Mouse (Mus musculus) gastrocnemius, adult 18-20 months (tissue): ENCODE data around the gene Rit1. TPM values are rescaled to one million over a fixed set of nuclear protein-coding genes. Genes with fewer than 3 reads are reported as not detected.
"Not testable (repeated sequence)": the region's sequence is repeated elsewhere in the genome, so short reads cannot be mapped to it uniquely, and the experiment has no call there.

Experiments
- DNase-seq: peaks from one replicate; pipeline ENCODE4 v3.0.0; 2021; ENCODE audit warnings: low spot score
- long read RNA-seq, 2 experiments: library from polyadenylated mRNA; stranded (forward); transcript quantifications; one replicate each; pipeline ENCODE4 v2.0.0; 2021
- total RNA-seq, 2 experiments: library from RNA; stranded (reverse); gene quantifications; 2 replicates each; pipeline ENCODE4 v1.2.3; 2021

The Rit1 gene
- total RNA-seq, result 10 to 100 TPM; 18.0 to 22.4 TPM
- long read RNA-seq, experiment 1, transcript Rit1-201 (6 exons, 1,204 nt), result major isoform, 18 of 20 reads
- long read RNA-seq, experiment 1, partial matches to known transcripts, result 0 of 20 reads
- long read RNA-seq, experiment 1, other reads (novel, unspliced or antisense), result 1 of 20 reads
- long read RNA-seq, experiment 2, transcript Rit1-201 (6 exons, 1,204 nt), result major isoform, 8 of 12 reads
- long read RNA-seq, experiment 2, partial matches to known transcripts, result 0 of 12 reads
- long read RNA-seq, experiment 2, other reads (novel, unspliced or antisense), result 2 of 12 reads

GRCm38 (mm10) chr3:88716399-88717197 lies at the start of gene Rit1:
TSS of gene Rit1 (plus strand) at chr3:88716838.
- peak; percentile 82 for DNase-seq

GRCm38 (mm10) chr3:88677399-88677798 lies 39.2 kb upstream of the Rit1 start:
- DNase-seq, result peak; percentile 87

GRCm38 (mm10) chr3:88683814-88684213 lies 32.8 kb upstream of the Rit1 start:
- no peak for DNase-seq

GRCm38 (mm10) chr3:88684236-88684979 lies 32.2 kb upstream of the Rit1 start:
- DNase-seq, result no peak

GRCm38 (mm10) chr3:88684980-88685941 lies 31.4 kb upstream of the Rit1 start, which contains the start of gene Khdc4:
TSS of gene Khdc4 (plus strand) at chr3:88685803.
- peak; percentile 98 for DNase-seq

- DNase-seq, result no peak
Observed at GRCm38 (mm10) chr3:88685958-88686451, 30.6 kb upstream of the Rit1 start.

DNA sequence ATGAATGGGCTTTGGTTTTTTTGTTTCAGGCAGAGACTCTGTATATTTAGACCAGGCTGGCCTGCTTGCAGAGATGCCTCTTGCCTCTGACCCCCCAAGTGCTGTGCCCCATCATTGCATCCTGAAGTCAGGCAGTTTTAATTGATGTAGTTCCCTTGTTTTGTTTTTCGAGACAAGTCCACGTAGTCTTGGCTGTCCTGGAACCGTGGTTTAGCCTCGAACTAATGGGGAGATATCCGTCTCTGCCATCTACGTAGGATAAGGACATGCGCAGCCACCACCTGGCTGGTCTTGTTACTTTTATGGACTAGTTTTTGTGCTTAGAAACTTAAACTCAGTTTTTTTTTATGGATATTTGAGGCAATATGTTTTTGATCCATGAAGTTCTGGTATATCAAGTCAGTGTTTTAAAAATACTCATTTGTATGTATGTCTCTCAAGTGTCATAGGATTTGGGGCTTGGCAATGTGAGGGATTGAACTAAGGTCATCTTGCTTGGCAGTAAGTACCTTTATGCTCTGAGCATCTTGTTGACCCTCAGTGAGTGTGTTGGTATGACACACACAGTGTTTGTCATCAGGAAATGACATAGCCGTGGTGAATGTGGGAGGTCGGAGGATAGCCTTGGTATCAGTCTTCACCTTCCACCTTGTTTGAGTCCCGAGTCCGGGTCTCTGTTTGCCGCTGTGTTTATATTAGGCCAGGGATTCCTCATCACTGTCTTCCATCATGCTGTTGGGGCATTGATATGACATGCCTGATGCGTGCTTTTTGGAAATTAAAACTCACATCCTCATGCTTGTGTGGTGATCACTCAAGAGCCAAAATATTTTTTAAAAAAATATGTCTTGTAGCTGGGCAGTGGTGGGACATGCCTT lies 29.7 kb upstream of the Rit1 start:
- DNase-seq, result no peak

DNA sequence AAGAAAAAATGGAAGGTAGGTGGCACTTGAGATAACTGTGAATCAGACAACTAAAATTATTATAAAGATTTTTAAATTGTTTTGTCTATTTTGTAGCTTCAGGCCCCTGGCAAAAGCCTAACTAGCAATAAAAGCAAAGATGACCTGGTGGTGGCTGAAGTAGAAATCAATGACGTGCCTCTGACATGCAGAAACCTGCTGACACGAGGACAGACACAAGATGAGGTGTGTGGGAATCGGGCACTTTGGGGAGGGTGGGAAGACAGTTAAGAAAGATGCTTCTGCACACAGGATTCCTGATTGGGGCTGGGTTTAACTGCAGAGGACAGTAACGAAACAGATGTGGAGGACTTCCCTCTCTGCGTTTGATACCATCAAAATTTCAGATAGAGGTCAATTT lies 27.6 kb upstream of the Rit1 start:
- no peak for DNase-seq

DNA sequence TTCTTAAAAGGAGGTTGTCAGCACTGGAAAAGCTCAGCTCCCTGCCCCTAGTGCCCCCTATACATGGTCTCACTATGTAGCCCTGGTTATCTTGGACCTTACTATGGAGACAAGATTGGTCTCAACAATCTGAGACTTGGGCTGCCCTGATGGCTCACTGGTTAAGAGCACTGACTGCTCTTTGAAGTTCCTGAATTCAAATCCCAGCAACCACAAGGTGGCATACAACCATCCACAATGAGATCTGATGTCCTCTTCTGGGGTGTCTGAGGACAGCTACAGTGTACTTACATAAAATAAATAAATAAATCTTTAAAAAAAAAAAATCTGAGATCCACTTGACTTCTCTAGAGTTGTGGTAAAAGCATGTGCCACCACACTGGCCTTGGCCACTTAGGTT lies 21.1 kb upstream of the Rit1 start:
- no peak for DNase-seq

DNA sequence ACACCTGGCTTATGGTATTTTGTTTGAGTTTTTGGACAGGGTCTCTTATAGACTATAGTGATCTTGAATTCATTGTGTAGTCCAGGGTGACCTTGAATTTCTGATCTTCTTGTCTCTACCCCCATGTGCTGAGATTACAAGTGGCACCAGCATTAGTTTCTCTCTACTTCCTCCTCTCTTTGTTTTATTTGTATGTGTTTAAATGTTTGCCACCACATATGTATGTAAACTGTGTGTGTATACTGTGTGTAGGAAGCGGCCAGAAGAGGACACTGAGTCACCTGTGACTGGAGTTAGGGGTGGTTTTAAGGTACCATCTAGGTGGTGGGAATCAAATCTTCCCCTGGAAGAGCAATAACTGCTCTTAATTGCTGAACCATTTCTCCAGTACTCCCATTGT lies 18.6 kb upstream of the Rit1 start:
- no peak for DNase-seq

DNA sequence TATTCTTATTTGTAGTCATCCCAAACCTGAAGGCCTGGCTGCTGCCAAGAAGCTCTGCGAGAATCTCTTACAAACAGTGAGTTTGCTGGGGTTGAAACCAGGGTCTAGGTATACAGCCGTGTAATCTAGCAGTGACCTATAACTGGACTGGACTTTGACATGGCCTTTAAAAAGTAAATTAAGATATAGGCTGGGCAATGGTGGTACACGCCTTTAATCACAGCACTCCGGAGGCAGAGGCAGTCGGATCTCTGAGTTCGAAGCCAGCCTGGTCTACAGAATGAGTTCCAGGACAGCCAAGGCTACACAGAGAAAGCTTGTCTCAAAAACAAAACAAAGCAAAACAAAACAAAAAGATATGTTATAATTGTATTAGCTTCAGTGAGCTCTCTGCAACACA lies 17.8 kb upstream of the Rit1 start:
- DNase-seq, result no peak

GRCm38 (mm10) chr3:88700247-88700646 lies 16.4 kb upstream of the Rit1 start:
- no peak for DNase-seq

DNA sequence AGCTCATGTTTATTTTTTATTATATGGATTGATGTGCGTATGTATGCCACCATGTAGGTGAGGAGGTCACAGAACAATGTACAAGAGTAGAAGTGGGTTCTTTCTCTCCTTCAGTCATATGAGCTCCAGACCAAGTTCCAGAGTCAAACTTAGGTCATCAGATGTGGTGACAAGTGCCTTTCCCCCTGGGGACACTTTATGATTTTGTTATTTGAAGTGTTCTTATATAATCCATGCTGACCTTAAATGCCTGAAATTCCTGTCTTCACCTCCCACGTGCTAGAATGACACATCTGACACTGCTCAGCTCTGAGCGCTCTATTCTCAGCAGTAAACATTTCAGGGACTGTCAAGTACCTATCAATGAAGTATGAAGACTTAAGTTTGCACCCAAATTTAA lies 15.4 kb upstream of the Rit1 start:
- DNase-seq, result no peak

DNA sequence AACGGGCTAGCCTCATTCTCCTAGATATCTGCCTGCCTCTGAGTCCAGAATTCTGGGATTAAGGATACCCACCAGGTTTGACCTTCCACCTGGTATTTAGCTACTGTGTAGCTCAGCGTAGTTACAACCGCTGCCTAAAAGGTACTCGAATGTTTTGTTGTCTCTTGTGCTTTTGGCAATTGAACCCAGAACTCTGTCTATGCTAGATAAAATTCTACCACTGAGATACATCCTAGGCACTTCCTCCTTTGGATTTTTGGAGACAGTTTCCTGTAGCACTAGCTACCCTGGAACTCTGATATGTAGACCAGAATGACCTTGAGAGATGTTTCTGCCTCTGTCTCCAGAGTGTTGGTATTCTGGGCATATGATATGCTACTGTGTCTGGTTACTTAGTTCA lies 2.9 kb upstream of the Rit1 start:
- DNase-seq, result no peak

- DNase-seq, result no peak
Observed at GRCm38 (mm10) chr3:88714725-88715124, 1.9 kb upstream of the Rit1 start.

GRCm38 (mm10) chr3:88715716-88716115 lies 922 bp upstream of the Rit1 start:
- DNase-seq, result not testable (repeated sequence)

- no peak for DNase-seq
Observed at GRCm38 (mm10) chr3:88717198-88717798, 660 bp downstream of the Rit1 start.

DNA sequence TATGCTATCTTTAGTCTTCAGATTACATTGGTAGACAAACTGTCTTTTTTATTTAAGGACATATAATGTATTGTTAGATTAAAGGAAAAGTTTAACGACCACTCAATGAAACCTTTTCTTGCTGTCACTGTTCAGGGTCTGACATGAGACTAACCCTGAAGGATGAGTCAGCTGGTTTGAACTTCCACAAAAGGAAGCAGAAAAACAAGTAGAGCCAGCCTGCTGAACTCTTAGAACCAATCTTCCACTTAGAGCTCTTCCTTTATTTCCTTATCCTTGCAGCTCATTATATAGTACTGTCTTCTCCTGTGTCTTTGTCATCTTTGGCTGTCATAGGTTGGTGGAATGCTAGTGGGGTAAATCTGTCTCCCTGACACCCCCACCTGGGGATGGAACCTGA lies 1.2 kb downstream of the Rit1 start:
- DNase-seq, result no peak

- peak; percentile 52 for DNase-seq
Observed at GRCm38 (mm10) chr3:88719098-88719497, 2.5 kb downstream of the Rit1 start.
